Mouse (Mus musculus) hindbrain, embryonic 13.5 days (tissue): ENCODE measurements around the gene Soat1. TPM values are rescaled to one million over a fixed set of nuclear protein-coding genes. Genes with fewer than 3 reads are reported as not detected.

Experiments used
- ATAC-seq: fragments of 200-750 bp; cut with Nextera tagmentation; 2 replicates; pipeline ENCODE4 v1.8.0; 2017; ENCODE audit warnings: moderate TSS enrichment; ENCODE audit not compliant: low FRiP score
- H3K27ac ChIP-seq: fragments of 300-500 bp; sonication (generic); 2 replicates; pipeline ENCODE4 v1.5.1; 2015; ENCODE audit warnings: inconsistent platforms, mild to moderate bottlenecking, moderate library complexity
- H3K27me3 ChIP-seq: fragments of 300-500 bp; sonication (generic); 2 replicates; pipeline ENCODE4 v1.6.1; 2015; ENCODE audit warnings: mild to moderate bottlenecking, inconsistent platforms
- H3K36me3 ChIP-seq: fragments of 300-500 bp; sonication (generic); 2 replicates; pipeline ENCODE4 v1.6.1; 2015; ENCODE audit warnings: mild to moderate bottlenecking, inconsistent platforms
- H3K4me1 ChIP-seq: fragments of 300-500 bp; sonication (generic); replicated peaks from 2 replicates; pipeline ENCODE4 v1.6.1; 2015; ENCODE audit warnings: inconsistent platforms
- H3K4me2 ChIP-seq: fragments of 300-500 bp; sonication (generic); 2 replicates; pipeline ENCODE4 v1.6.1; 2015; ENCODE audit warnings: inconsistent platforms, mild to moderate bottlenecking, moderate library complexity
- H3K4me3 ChIP-seq: fragments of 300-500 bp; sonication (generic); 2 replicates; pipeline ENCODE4 v1.5.1; 2015; ENCODE audit warnings: mild to moderate bottlenecking, inconsistent platforms
- H3K9ac ChIP-seq: fragments of 300-500 bp; sonication (generic); 2 replicates; pipeline ENCODE4 v1.6.1; 2015; ENCODE audit warnings: mild to moderate bottlenecking, inconsistent platforms
- H3K9me3 ChIP-seq: fragments of 300-500 bp; sonication (generic); 2 replicates; pipeline ENCODE4 v1.6.1; 2016; ENCODE audit warnings: inconsistent platforms
- WGBS: fragments of 180-500 bp; shearing (Covaris S2); methylation state at CpG from one replicate; pipeline ENCODE4 v1.1.7; 2015; 5-methylcytosine and 5-hydroxymethylcytosine counted together
- polyA plus RNA-seq: library from polyadenylated mRNA; unstranded; fragments of >200 nt; fragmentation: Nextera tagmentation; extraction: Ambion mirVana; gene quantifications from 2 replicates; pipeline ENCODE4 v1.2.1, GENCODE M21; 2015

Gene Soat1
- polyA plus RNA-seq, 1 experiment from 2014 or later, result 12.3 TPM

- Histone ChIP-seq H3K9ac (no peak overlapping the region), H3K9me3 (no peaks in the 10 kb centered on the region), H3K27ac (no peak overlapping the region), H3K27me3 (no peaks in the 10 kb centered on the region), H3K4me3 (no peak overlapping the region), H3K36me3 (peaks cover 19% of the 10 kb centered on the region), H3K4me2 (no peak overlapping the region), H3K4me1 (no peaks in the 10 kb centered on the region)
- WGBS, result 91% methylated on average over 6 of the region's 6 CpGs
- no peak for ATAC-seq
Observed at GRCm38 (mm10) chr1:156442776-156443175, 31.4 kb downstream of the Soat1 start.

- peaks cover 23% of the 10 kb centered on the region for H3K36me3 ChIP-seq
- ATAC-seq, result no peak
- WGBS, result 96% methylated on average over 12 of the region's 12 CpGs
Observed at GRCm38 (mm10) chr1:156442266-156442665, 31.9 kb downstream of the Soat1 start.

GRCm38 (mm10) chr1:156437726-156438125 lies 36.4 kb downstream of the Soat1 start:
- no peak overlapping the region for H3K27ac ChIP-seq
- H3K4me1 ChIP-seq, result no peaks in the 10 kb centered on the region
- no peaks in the 10 kb centered on the region for H3K9me3 ChIP-seq
- no peaks in the 10 kb centered on the region for H3K27me3 ChIP-seq
- ATAC-seq, result no peak
- no peak overlapping the region for H3K4me2 ChIP-seq
- no peak overlapping the region for H3K4me3 ChIP-seq
- WGBS, result 93% methylated on average over 5 of the region's 5 CpGs
- peaks cover 40% of the 10 kb centered on the region for H3K36me3 ChIP-seq
- H3K9ac ChIP-seq, result no peak overlapping the region

More at GRCm38 (mm10) chr1:156442266-156442665, 31.9 kb downstream of the Soat1 start:
- Histone ChIP-seq H3K4me2 (no peak overlapping the region), H3K4me3 (no peak overlapping the region), H3K4me1 (no peaks in the 10 kb centered on the region), H3K27ac (no peak overlapping the region), H3K9ac (no peak overlapping the region), H3K27me3 (no peaks in the 10 kb centered on the region), H3K9me3 (no peaks in the 10 kb centered on the region)

- Histone ChIP-seq H3K4me3 (no peak overlapping the region), H3K4me1 (no peaks in the 10 kb centered on the region), H3K27me3 (no peaks in the 10 kb centered on the region), H3K9me3 (no peaks in the 10 kb centered on the region), H3K4me2 (no peak overlapping the region), H3K9ac (no peak overlapping the region), H3K27ac (no peak overlapping the region), H3K36me3 (peaks cover 44% of the 10 kb centered on the region)
- no peak for ATAC-seq
- WGBS, result 97% methylated on average over 8 of the region's 8 CpGs
Observed at GRCm38 (mm10) chr1:156437016-156437708, 37.0 kb downstream of the Soat1 start.

- H3K9me3 ChIP-seq, result no peaks in the 10 kb centered on the region
- no peak overlapping the region for H3K27ac ChIP-seq
- no peak for ATAC-seq
- no peaks in the 10 kb centered on the region for H3K27me3 ChIP-seq
- no peak overlapping the region for H3K9ac ChIP-seq
- WGBS, result 89% methylated on average over 3 of the region's 3 CpGs
- H3K36me3 ChIP-seq, result peaks cover 47% of the 10 kb centered on the region
- no peaks in the 10 kb centered on the region for H3K4me1 ChIP-seq
- H3K4me2 ChIP-seq, result no peak overlapping the region
- H3K4me3 ChIP-seq, result no peak overlapping the region
Observed at GRCm38 (mm10) chr1:156433497-156433896, 40.6 kb downstream of the Soat1 start.

GRCm38 (mm10) chr1:156432498-156432897 lies 41.6 kb downstream of the Soat1 start:
- WGBS, result 80% methylated on average over 10 of the region's 10 CpGs
- ATAC-seq, result no peak
- H3K9me3 ChIP-seq, result no peaks in the 10 kb centered on the region
- no peak overlapping the region for H3K4me3 ChIP-seq
- peaks cover 45% of the 10 kb centered on the region for H3K36me3 ChIP-seq
- H3K9ac ChIP-seq, result no peak overlapping the region
- no peaks in the 10 kb centered on the region for H3K27me3 ChIP-seq
- no peak overlapping the region for H3K27ac ChIP-seq
- H3K4me2 ChIP-seq, result no peak overlapping the region
- H3K4me1 ChIP-seq, result no peaks in the 10 kb centered on the region

- 87% methylated on average over 6 of the region's 6 CpGs for WGBS
- Histone ChIP-seq H3K27me3 (no peaks in the 10 kb centered on the region), H3K4me2 (no peak overlapping the region), H3K9me3 (no peaks in the 10 kb centered on the region), H3K4me1 (no peaks in the 10 kb centered on the region), H3K27ac (no peak overlapping the region), H3K4me3 (no peak overlapping the region), H3K9ac (no peak overlapping the region), H3K36me3 (peaks cover 30% of the 10 kb centered on the region)
- no peak for ATAC-seq
Observed at GRCm38 (mm10) chr1:156428434-156428833, 45.7 kb downstream of the Soat1 start.

- ATAC-seq, result no peak
- Histone ChIP-seq H3K4me3 (no peak overlapping the region), H3K27ac (no peak overlapping the region), H3K36me3 (peaks cover 12% of the 10 kb centered on the region), H3K4me2 (no peak overlapping the region), H3K4me1 (peaks cover 4% of the 10 kb centered on the region), H3K9ac (no peak overlapping the region), H3K9me3 (no peaks in the 10 kb centered on the region), H3K27me3 (no peaks in the 10 kb centered on the region)
- 96% methylated on average over 4 of the region's 4 CpGs for WGBS
Observed at GRCm38 (mm10) chr1:156425746-156426145, 48.4 kb downstream of the Soat1 start.

- WGBS, result 91% methylated on average over 3 of the region's 3 CpGs
- Histone ChIP-seq H3K27ac (no peak overlapping the region), H3K27me3 (no peaks in the 10 kb centered on the region), H3K9me3 (no peaks in the 10 kb centered on the region), H3K36me3 (0 out of 2 replicates have a peak, but pooled peaks cover 4% of the 10 kb centered on the region), H3K4me1 (peaks cover 9% of the 10 kb centered on the region), H3K9ac (no peak overlapping the region), H3K4me2 (no peak overlapping the region), H3K4me3 (no peak overlapping the region)
- no peak for ATAC-seq
Observed at GRCm38 (mm10) chr1:156424054-156424453, 50.1 kb downstream of the Soat1 start.

GRCm38 (mm10) chr1:156423493-156423892 lies 50.6 kb downstream of the Soat1 start:
- H3K27me3 ChIP-seq, result no peaks in the 10 kb centered on the region
- H3K4me1 ChIP-seq, result peaks cover 9% of the 10 kb centered on the region
- WGBS, result 86% methylated on average over 6 of the region's 6 CpGs
- H3K9ac ChIP-seq, result no peak overlapping the region
- 0 out of 2 replicates have a peak, but pooled peaks cover 2% of the 10 kb centered on the region for H3K9me3 ChIP-seq
- no peak overlapping the region for H3K4me3 ChIP-seq
- H3K27ac ChIP-seq, result no peak overlapping the region
- H3K36me3 ChIP-seq, result 0 out of 2 replicates have a peak, but pooled peaks cover 4% of the 10 kb centered on the region
- no peak for ATAC-seq
- H3K4me2 ChIP-seq, result no peak overlapping the region

- no peak for ATAC-seq
- H3K27ac ChIP-seq, result no peak overlapping the region
- peaks cover 9% of the 10 kb centered on the region for H3K4me1 ChIP-seq
- no peak overlapping the region for H3K4me2 ChIP-seq
- H3K36me3 ChIP-seq, result 0 out of 2 replicates have a peak, but pooled peaks cover 4% of the 10 kb centered on the region
- H3K4me3 ChIP-seq, result no peak overlapping the region
- WGBS, result 76% methylated on average over 6 of the region's 6 CpGs
- H3K9me3 ChIP-seq, result 0 out of 2 replicates have a peak, but pooled peaks cover 2% of the 10 kb centered on the region
- no peak overlapping the region for H3K9ac ChIP-seq
- no peaks in the 10 kb centered on the region for H3K27me3 ChIP-seq
Observed at GRCm38 (mm10) chr1:156422856-156423255, 51.3 kb downstream of the Soat1 start.

GRCm38 (mm10) chr1:156420671-156421297 lies 53.3 kb downstream of the Soat1 start, which contains the start of gene Axdnd1:
Gene Axdnd1 (minus strand): TSS chr1:156421159.
- peak within 1 kb of the TSS; percentile 61 for H3K4me3 ChIP-seq
- H3K9ac ChIP-seq, result peak within 1 kb of the TSS; percentile 72
- WGBS, result under 1% methylated on average over 44 of the region's 44 CpGs
- 0 out of 2 replicates have a peak, but pooled peaks cover 2% of the 10 kb centered on the region for H3K9me3 ChIP-seq
- H3K4me1 ChIP-seq, result peaks cover 9% of the 10 kb centered on the region
- no peaks in the 10 kb centered on the region for H3K27me3 ChIP-seq
- ATAC-seq, result peak; percentile 97
- H3K36me3 ChIP-seq, result no peaks in the 10 kb centered on the region
- H3K27ac ChIP-seq, result peak within 1 kb of the TSS; percentile 35
- peak within 1 kb of the TSS; percentile 71 for H3K4me2 ChIP-seq
